Mouse (Mus musculus) neural tube, embryonic 15.5 days (tissue): ENCODE measurements around the gene Rsu1. TPM values are rescaled to one million over a fixed set of nuclear protein-coding genes. Genes with fewer than 3 reads are reported as not detected.

Source experiments
- ATAC-seq: fragments of 200-750 bp; cut with Nextera tagmentation; 2 replicates; pipeline ENCODE4 v1.8.0; 2017; ENCODE audit warnings: mild to moderate bottlenecking, moderate TSS enrichment, moderate library complexity; ENCODE audit not compliant: low FRiP score
- H3K27ac ChIP-seq: fragments of 300-500 bp; sonication (generic); replicated peaks from 2 replicates; pipeline ENCODE4 v1.5.1; 2015; ENCODE audit warnings: mild to moderate bottlenecking, inconsistent platforms
- H3K27me3 ChIP-seq: fragments of 300-500 bp; sonication (generic); replicated peaks from 2 replicates; pipeline ENCODE4 v1.6.1; 2015; ENCODE audit warnings: inconsistent platforms
- H3K36me3 ChIP-seq: fragments of 300-500 bp; sonication (generic); 2 replicates; pipeline ENCODE4 v1.6.1; 2015; ENCODE audit warnings: inconsistent platforms
- H3K4me1 ChIP-seq: fragments of 300-500 bp; sonication (generic); 2 replicates; pipeline ENCODE4 v1.6.1; 2015; ENCODE audit warnings: inconsistent platforms
- H3K4me2 ChIP-seq: fragments of 300-500 bp; sonication (generic); 2 replicates; pipeline ENCODE4 v1.6.1; 2015; ENCODE audit warnings: inconsistent platforms, mild to moderate bottlenecking, moderate library complexity
- H3K4me3 ChIP-seq: fragments of 300-500 bp; sonication (generic); replicated peaks from 2 replicates; pipeline ENCODE4 v1.5.1; 2015; ENCODE audit warnings: mild to moderate bottlenecking, inconsistent platforms
- H3K9ac ChIP-seq: fragments of 300-500 bp; sonication (generic); replicated peaks from 2 replicates; pipeline ENCODE4 v1.6.1; 2015; ENCODE audit warnings: mild to moderate bottlenecking, inconsistent platforms
- H3K9me3 ChIP-seq: fragments of 300-500 bp; sonication (generic); replicated peaks from 2 replicates; pipeline ENCODE4 v1.6.1; 2016; ENCODE audit warnings: inconsistent platforms
- WGBS: fragments of 180-500 bp; shearing (Covaris S2); methylation state at CpG from one replicate; pipeline ENCODE4 v1.1.7; 2015; ENCODE audit warnings: mixed read lengths; 5-methylcytosine and 5-hydroxymethylcytosine counted together
- polyA plus RNA-seq: library from polyadenylated mRNA; unstranded; fragments of >200 nt; fragmentation: Nextera tagmentation; extraction: Ambion mirVana; gene quantifications from 2 replicates; pipeline ENCODE4 v1.2.1, GENCODE M21; 2015

Rsu1 gene
- polyA plus RNA-seq, 1 experiment from 2014 or later = 78.5 TPM

DNA sequence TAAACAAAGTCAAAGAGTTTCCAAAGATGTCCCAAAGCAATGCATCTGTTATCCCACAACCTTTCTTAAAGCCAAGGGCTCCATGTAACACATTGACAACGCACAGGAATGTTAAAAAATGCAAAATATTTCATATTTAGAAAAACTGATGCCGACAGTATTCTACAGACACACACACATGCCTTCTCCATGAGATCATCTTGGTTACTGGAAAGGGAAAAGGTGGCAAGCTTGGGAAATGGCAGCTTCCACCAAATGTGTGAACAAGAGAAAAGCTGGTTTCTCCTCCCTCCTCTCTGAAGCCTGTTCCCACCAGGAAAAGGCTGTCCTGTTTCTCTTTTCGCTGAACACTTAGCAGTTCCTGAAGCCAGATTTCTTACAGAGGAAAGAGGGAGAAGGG, 232.4 kb downstream of the Rsu1 start:
- Histone ChIP-seq H3K4me1 (no peaks in the 10 kb centered on the region), H3K9me3 (no peaks in the 10 kb centered on the region), H3K27me3 (no peaks in the 10 kb centered on the region), H3K4me2 (no peak overlapping the region), H3K9ac (no peak overlapping the region), H3K27ac (no peak overlapping the region), H3K4me3 (no peak overlapping the region), H3K36me3 (no peaks in the 10 kb centered on the region)
- 87% methylated on average over 3 of the region's 3 CpGs for whole genome bisulfite sequencing
- no peak for ATAC-seq

Other genes starting within 250 kb of the Rsu1 start
- 0.32 and 0.88 TPM in 2 replicates for gene Cubn, start 220.4 kb upstream of the Rsu1 start, polyA plus RNA-seq